Mouse (Mus musculus) testis, adult 2 months (tissue): ENCODE data around the gene Hoxa13. TPM values are rescaled to one million over a fixed set of nuclear protein-coding genes. Genes with fewer than 3 reads are reported as not detected.

Source experiments
- H3K27ac ChIP-seq: fragments of 200-500 bp; 2 replicates; pipeline ENCODE4 v1.5.1; 2012; ENCODE audit warnings: low read depth, low read length; ENCODE audit not compliant: control insufficient read depth, insufficient read depth
- H3K27me3 ChIP-seq: fragments of 200-500 bp; 2 replicates; pipeline ENCODE4 v1.6.1; 2012; ENCODE audit warnings: mild to moderate bottlenecking, low read length, moderate library complexity; ENCODE audit not compliant: control insufficient read depth, insufficient read depth
- H3K36me3 ChIP-seq: fragments of 200-500 bp; 2 replicates; pipeline ENCODE4 v1.6.1; 2012; ENCODE audit warnings: mild to moderate bottlenecking, low read length; ENCODE audit not compliant: control insufficient read depth, insufficient read depth
- H3K4me1 ChIP-seq: fragments of 200-500 bp; 2 replicates; pipeline ENCODE4 v1.6.1; 2012; ENCODE audit warnings: low read length; ENCODE audit not compliant: control insufficient read depth, insufficient read depth
- H3K4me3 ChIP-seq: fragments of 200-500 bp; 2 replicates; pipeline ENCODE4 v1.5.1; 2012; ENCODE audit warnings: low read depth, mild to moderate bottlenecking, low read length, moderate library complexity, mixed read lengths; ENCODE audit not compliant: control insufficient read depth
- CTCF ChIP-seq: fragments of 200-500 bp; IDR thresholded peaks from 2 replicates; pipeline ENCODE4 v1.5.1; 2012; ENCODE audit warnings: low read depth, mild to moderate bottlenecking, inconsistent platforms, low read length, moderate library complexity; ENCODE audit not compliant: control insufficient read depth, insufficient read depth, insufficient replicate concordance
- POLR2A ChIP-seq: fragments of 200-500 bp; IDR thresholded peaks from 2 replicates; pipeline ENCODE4 v1.6.1; 2012; ENCODE audit warnings: low read depth, mild to moderate bottlenecking, inconsistent platforms, low read length, moderate library complexity; ENCODE audit not compliant: control insufficient read depth
- polyA plus RNA-seq: library from polyadenylated mRNA; depleted of rRNA; stranded (reverse); fragments of >200 nt; gene quantifications from 2 replicates; pipeline ENCODE4 v1.2.3, GENCODE M21; 2012

Hoxa13 gene
- polyA plus RNA-seq, 1 experiment: not detected

DNA sequence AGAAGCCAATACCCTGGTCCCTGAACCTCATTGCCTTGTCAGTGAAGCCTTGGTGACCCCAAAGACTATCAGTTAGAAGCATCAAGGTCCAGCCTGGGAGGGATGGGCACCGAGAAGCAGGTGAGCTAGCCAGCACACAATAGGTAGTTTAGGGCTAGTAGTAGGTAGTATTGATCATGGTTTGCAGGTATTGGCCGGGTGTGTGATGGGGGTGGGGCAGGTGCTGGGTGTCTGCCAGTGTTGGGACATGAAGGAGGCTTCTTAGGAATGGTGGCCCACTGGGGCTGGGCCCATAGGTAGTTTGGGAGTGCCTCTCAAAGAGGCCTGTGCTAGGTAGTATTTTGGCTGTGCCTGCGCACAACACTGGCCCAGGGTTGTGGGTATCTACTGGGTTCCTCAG is 45.6 kb downstream of the Hoxa13 start:
- no peak for TF ChIP-seq CTCF
- no peak for TF ChIP-seq POLR2A
- Histone ChIP-seq H3K4me3 (no peak overlapping the region), H3K27me3 (peaks cover 15% of the 10 kb centered on the region), H3K27ac (no peak overlapping the region), H3K4me1 (peaks cover 26% of the 10 kb centered on the region), H3K36me3 (no peaks in the 10 kb centered on the region)

DNA sequence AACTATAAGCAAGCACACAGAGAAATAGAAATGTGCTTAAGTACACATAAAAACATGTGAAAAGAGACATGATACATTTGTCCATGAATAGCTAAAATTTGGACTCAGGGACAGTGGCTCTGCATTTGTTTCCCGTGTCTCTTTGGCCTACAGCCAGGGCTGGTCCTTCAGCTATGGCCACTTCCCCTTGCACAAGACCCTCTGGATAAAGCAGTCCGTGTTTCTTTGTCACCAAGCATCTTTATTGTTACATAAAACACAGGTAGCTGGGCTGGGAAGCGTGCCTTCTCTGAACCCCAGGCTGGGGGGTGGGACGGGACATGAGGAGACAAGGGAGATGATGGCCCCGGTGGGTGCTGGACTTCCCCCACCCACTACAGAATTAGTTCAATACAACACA is 46.4 kb downstream of the Hoxa13 start:
- no peak overlapping the region for H3K27ac ChIP-seq
- peaks cover 26% of the 10 kb centered on the region for H3K4me1 ChIP-seq
- TF ChIP-seq POLR2A (no peak), CTCF (no peak)

DNA sequence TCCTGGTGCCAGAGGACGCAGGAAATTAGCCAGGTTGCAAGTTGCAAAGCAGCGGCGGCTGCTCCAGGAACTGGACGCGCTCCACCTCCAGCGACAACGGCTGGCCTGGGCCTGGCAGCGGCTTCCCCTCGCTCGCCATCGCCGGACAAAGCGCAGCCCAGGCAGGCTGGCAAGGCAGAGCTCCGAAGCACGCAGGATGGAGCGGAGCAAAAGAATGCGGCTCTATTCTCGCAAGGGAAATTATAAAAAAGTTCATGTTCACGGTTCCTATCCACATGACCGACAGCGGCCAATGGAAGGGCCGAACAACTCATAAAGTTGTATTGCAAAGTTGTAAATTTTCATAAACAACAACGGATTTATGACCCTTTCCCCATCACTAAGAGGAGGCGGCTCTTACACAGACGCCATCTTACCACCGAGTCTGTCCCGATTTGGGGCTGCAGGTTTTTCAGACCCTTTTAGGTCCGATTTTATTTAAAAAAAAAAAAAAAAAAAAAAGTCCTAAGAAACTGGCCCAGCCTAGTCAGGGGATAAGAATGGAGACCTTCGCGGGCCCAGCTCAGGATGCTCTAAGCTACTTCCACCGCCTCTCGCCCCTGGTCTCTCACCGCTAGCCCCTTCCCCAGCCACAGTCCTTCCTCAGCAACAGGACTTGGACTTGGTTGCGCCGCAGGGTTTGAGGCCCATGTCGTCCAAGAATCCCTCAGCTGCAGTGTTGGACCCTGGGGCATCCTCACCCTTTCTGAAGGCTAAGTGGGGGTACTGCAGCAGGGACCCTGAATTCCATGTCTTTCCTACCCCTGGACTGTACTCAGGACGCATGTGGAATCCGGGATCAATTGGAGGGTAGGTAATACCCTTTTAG is 47.3 kb downstream of the Hoxa13 start, which contains the start of the genes Hoxa3 and Gm28308:
TSS of gene Hoxa3 (minus strand) at position 218 of the 868 bp plus-strand sequence.
TSS of gene Gm28308 (minus strand) at position 221 of the 868 bp plus-strand sequence.
- TF ChIP-seq POLR2A (no peak), CTCF (no peak)
- Histone ChIP-seq H3K27me3 (peaks cover 14% of the 10 kb centered on the region), H3K27ac (no peak within 1 kb of the TSS), H3K36me3 (no peaks in the 10 kb centered on the region), H3K4me1 (peaks cover 28% of the 10 kb centered on the region), H3K4me3 (peak within 1 kb of the TSS; percentile 42)

More for the DNA sequence above, 46.4 kb downstream of the Hoxa13 start:
- H3K36me3 ChIP-seq: no peaks in the 10 kb centered on the region
- no peak overlapping the region for H3K4me3 ChIP-seq
- H3K27me3 ChIP-seq: peaks cover 16% of the 10 kb centered on the region

DNA sequence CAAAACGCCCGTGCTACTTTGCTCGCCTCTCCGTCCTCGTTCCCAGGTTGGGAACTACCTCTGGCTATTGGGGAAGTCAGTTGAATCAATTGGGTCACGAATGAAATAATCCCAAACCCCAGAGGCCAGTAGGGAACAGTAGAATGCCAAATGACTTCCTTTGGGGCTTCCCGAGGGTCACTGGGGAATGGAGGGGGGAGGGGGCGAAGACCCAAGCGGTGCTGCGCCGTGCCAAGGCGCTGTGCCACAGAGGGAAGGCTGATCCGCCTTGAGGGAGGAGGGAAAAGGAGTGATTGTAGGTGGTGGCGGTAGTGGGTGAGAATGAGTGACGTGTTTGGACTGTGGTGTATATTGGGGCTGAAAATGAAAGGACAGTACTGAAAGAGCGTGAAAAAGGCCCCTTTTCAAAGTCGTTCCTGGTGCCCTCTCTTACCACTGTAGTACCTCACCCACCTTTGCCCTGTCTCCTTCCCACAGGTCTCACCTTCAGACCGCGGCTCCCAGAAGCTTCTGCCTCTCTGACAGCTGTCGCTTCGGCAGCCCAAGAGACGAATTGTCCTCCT is 48.0 kb downstream of the Hoxa13 start:
- H3K27me3 ChIP-seq: peaks cover 12% of the 10 kb centered on the region
- no peak overlapping the region for H3K27ac ChIP-seq
- no peak for TF ChIP-seq CTCF
- TF ChIP-seq POLR2A: no peak
- H3K4me1 ChIP-seq: peaks cover 25% of the 10 kb centered on the region
- H3K4me3 ChIP-seq: peak overlapping the region; percentile 42
- no peaks in the 10 kb centered on the region for H3K36me3 ChIP-seq

DNA sequence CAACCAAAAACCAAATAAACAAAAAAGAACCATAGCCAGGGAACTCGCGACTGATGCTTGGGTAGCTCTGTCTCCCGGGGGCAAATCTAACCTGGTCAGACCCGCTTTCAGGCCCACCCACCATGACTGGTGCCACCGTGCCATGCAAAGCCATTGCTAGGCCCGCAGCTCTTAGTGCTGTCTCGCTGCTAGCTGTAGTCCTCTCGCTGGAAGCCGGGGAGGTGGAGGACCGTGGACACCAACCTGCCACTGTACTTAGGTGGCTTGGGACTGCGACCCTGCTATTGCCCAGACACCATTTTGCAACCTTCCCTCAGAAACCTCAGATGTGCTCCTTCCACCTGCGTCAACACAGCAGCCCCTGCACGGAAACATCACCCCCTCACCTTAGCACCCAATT is 48.7 kb downstream of the Hoxa13 start:
- H3K36me3 ChIP-seq: no peaks in the 10 kb centered on the region
- no peak overlapping the region; the same call in 1 of the 2 replicates for H3K4me3 ChIP-seq
- peaks cover 8% of the 10 kb centered on the region for H3K27me3 ChIP-seq
- TF ChIP-seq POLR2A (no peak), CTCF (no peak)
- H3K27ac ChIP-seq: no peak overlapping the region
- peaks cover 19% of the 10 kb centered on the region for H3K4me1 ChIP-seq

DNA sequence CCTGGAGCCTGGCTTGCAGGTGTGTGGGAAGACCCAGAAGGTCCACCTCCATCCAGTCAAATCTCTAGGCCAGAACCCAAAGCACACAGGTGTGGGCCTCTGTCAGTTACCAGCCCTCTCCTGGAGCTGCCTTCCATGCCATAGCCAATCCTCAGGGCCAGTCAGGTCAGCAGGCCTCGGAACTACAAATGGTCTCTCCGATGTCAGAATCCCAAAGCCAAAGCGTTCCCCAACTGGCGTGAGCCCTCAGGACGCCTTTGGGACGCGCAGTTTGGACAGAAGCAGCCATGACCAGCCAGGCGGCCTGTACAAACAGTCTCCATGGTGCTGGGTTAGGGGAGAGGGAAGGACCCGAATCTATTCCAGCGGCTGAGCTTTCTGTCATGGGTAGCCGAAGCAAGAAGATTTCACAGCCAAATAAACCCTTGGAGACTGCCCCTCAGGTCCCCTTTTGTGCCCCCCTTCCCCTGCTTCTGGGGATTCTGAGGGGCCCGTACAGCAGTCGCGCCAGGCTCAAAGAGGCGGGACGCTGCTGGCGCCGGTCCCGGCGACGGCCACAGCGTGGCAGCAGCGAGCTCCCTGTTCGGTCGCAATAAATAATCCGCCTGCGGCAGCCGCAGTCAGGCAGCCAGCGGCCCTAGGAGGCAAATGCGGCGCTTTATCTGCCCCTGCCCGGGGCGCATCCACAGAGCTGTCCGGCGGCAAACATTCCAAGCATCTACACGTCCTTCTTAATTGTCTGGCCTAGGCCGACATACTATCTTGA is 49.3 kb downstream of the Hoxa13 start:
- Histone ChIP-seq H3K4me3 (no peak overlapping the region; the same call in 1 of the 2 replicates), H3K36me3 (no peaks in the 10 kb centered on the region), H3K27me3 (peaks cover 10% of the 10 kb centered on the region), H3K27ac (no peak overlapping the region), H3K4me1 (peaks cover 17% of the 10 kb centered on the region)
- TF ChIP-seq CTCF: peak; percentile 59
- TF ChIP-seq POLR2A: no peak

DNA sequence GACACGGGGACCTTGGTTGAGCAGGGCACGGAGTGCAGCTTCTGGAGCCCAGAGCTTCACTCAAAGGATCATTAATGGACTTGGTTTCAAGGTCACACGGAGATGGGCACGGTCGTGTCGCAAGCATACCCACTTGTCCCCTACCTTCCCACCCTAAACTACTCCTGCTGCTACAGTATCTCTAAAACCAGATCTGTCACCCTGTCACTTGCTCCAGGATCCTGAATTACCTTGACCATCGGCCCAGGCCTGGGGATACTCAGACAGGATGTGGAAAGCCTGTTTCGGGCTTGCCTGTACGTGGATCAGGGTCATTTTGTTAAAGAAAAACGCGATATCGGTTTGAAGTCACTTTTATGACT is 51.0 kb downstream of the Hoxa13 start:
- Histone ChIP-seq H3K4me1 (peaks cover 14% of the 10 kb centered on the region), H3K27me3 (peaks cover 12% of the 10 kb centered on the region), H3K4me3 (no peak overlapping the region), H3K27ac (no peak overlapping the region), H3K36me3 (no peaks in the 10 kb centered on the region)
- no peak for TF ChIP-seq POLR2A
- no peak for TF ChIP-seq CTCF
